Mouse (Mus musculus) kidney, embryonic 16.5 days (tissue): Measurements from ENCODE around the gene Cryga. TPM values are rescaled to one million over a fixed set of nuclear protein-coding genes. Genes with fewer than 3 reads are reported as not detected.
A peak's percentile ranks its signal among the peaks of the same experiment; 100 is the strongest.

ENCODE experiments used
- ATAC-seq: fragments of 200-750 bp; cut with Nextera tagmentation; 2 replicates; pipeline ENCODE4 v1.8.0; 2017; ENCODE audit warnings: moderate TSS enrichment; ENCODE audit not compliant: low FRiP score, low TSS enrichment
- H3K27ac ChIP-seq: fragments of 300-500 bp; sonication (generic); 2 replicates; pipeline ENCODE4 v1.5.1; 2014; ENCODE audit warnings: low read length
- H3K27me3 ChIP-seq: fragments of 300-500 bp; sonication (generic); 2 replicates; pipeline ENCODE4 v1.6.1; 2014; ENCODE audit warnings: low read length, control low read depth, mixed read lengths; ENCODE audit not compliant: insufficient read depth
- H3K36me3 ChIP-seq: fragments of 300-500 bp; sonication (generic); 2 replicates; pipeline ENCODE4 v1.6.1; 2014; ENCODE audit warnings: low read length, control low read depth, mixed read lengths; ENCODE audit not compliant: insufficient read depth
- H3K4me1 ChIP-seq: fragments of 300-500 bp; sonication (generic); 2 replicates; pipeline ENCODE4 v1.6.1; 2014; ENCODE audit warnings: low read length, control low read depth, mixed read lengths; ENCODE audit not compliant: insufficient read depth
- H3K4me2 ChIP-seq: fragments of 300-500 bp; sonication (generic); replicated peaks from 2 replicates; pipeline ENCODE4 v1.6.1; 2014; ENCODE audit warnings: low read depth, low read length
- H3K4me3 ChIP-seq: fragments of 300-500 bp; sonication (generic); 2 replicates; pipeline ENCODE4 v1.5.1; 2014; ENCODE audit warnings: mild to moderate bottlenecking, low read length
- H3K9ac ChIP-seq: fragments of 300-500 bp; sonication (generic); replicated peaks from 2 replicates; pipeline ENCODE4 v1.6.1; 2014; ENCODE audit warnings: low read length
- H3K9me3 ChIP-seq: fragments of 300-500 bp; sonication (generic); 2 replicates; pipeline ENCODE4 v1.6.1; 2016; ENCODE audit warnings: low read length, control low read depth
- WGBS: fragments of 180-500 bp; shearing (Covaris S2); extraction: QIAGEN DNeasy Blood & Tissue Kit; methylation state at CpG from one replicate; pipeline ENCODE4 v1.1.7; 2014; 5-methylcytosine and 5-hydroxymethylcytosine counted together
- polyA plus RNA-seq: library from polyadenylated mRNA; unstranded; fragments of >200 nt; fragmentation: Nextera tagmentation; extraction: Ambion mirVana; gene quantifications from 2 replicates; pipeline ENCODE4 v1.2.1, GENCODE M21; 2015

Cryga gene
- polyA plus RNA-seq = not detected in 2 replicates

DNA sequence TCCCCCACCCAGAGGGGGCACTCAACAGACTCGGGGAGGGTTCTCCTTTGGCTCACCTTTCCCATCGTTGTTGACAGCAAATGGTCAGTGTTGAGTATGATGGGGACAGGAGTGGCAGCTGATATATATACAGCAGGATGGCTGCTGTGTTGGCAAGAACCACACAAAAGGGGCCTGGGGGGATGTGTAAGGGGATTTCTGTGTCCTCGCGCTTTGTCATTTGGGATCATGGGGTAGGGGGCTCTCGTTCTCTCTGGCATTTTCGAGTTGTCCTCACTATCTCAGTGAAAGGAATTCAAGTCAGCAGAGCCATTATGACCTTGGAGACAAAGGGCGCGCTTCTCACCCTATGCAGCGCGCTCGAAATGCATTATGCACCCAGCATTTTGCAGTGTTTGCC, at the start of gene Cryga:
Gene Cryga (minus strand): TSS at position 101 of the 400 bp plus-strand sequence.
- Histone ChIP-seq H3K4me3 (no peak within 1 kb of the TSS), H3K4me2 (no peak within 1 kb of the TSS), H3K9me3 (no peaks in the 10 kb centered on the region), H3K36me3 (no peaks in the 10 kb centered on the region), H3K27ac (no peak within 1 kb of the TSS), H3K27me3 (no peaks in the 10 kb centered on the region), H3K4me1 (no peaks in the 10 kb centered on the region), H3K9ac (no peak within 1 kb of the TSS)
- ATAC-seq = no peak
- 90% methylated on average over 11 of the region's 11 CpGs for WGBS

DNA sequence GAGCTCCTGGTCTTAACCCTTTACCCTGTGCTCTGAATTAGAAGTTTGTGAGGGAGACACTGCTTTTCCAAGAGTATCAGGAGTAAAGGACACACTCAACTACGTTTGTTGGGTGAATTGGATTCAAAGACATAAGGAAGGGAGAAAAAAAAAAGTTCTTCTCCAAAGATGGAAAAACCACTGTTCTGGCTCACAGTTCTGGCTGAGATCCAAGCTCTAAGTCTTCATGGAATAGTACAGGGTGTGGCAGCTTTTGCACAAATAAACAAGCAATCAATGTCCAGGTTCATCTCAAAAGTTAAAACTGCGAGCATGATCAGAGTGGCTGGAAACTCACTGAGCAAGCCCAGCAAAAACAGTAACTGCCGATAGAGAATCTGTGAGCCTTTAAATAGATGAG, 44.8 kb upstream of the Cryga start:
- Histone ChIP-seq H3K27ac (no peak overlapping the region), H3K36me3 (no peaks in the 10 kb centered on the region), H3K27me3 (no peaks in the 10 kb centered on the region), H3K4me2 (no peak overlapping the region), H3K4me1 (no peaks in the 10 kb centered on the region), H3K9me3 (no peaks in the 10 kb centered on the region), H3K9ac (no peak overlapping the region), H3K4me3 (no peak overlapping the region)
- ATAC-seq = no peak
- WGBS = 67% methylated on average over 3 of the region's 3 CpGs

DNA sequence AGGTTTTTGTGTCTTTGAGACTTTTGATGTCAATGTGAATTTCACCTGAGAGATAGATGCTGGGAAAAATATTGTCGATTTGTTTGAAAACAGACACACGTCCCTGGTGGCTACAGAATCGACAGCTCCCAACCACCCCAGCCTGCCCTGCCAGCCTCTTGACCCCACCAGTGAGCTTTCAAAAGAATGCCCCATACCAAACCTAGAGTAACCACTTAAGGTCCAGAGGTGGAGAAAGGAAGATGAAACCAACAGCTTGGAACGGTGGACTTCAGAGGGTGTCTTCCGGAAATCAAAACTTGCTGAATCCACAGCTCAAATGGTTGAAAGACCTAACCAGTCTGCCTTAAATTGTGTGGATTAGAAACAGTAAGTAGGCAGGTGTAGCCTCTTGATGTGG, 44.2 kb upstream of the Cryga start:
- H3K27ac ChIP-seq = no peak overlapping the region
- H3K9ac ChIP-seq = no peak overlapping the region
- H3K36me3 ChIP-seq = no peaks in the 10 kb centered on the region
- H3K4me2 ChIP-seq = no peak overlapping the region
- WGBS = 91% methylated on average over 5 of the region's 5 CpGs
- ATAC-seq = no peak
- peaks cover under 1% of the 10 kb centered on the region for H3K9me3 ChIP-seq
- H3K4me3 ChIP-seq = no peak overlapping the region
- no peaks in the 10 kb centered on the region for H3K4me1 ChIP-seq
- H3K27me3 ChIP-seq = no peaks in the 10 kb centered on the region

GRCm38 (mm10) chr1:65146601-65147000, 43.4 kb upstream of the Cryga start:
- no peak for ATAC-seq
- Histone ChIP-seq H3K4me1 (no peaks in the 10 kb centered on the region), H3K36me3 (no peaks in the 10 kb centered on the region), H3K4me2 (no peak overlapping the region), H3K9me3 (peaks cover 5% of the 10 kb centered on the region), H3K27ac (no peak overlapping the region), H3K27me3 (no peaks in the 10 kb centered on the region), H3K4me3 (no peak overlapping the region), H3K9ac (no peak overlapping the region)
- WGBS = 57% methylated on average over 2 of the region's 2 CpGs

DNA sequence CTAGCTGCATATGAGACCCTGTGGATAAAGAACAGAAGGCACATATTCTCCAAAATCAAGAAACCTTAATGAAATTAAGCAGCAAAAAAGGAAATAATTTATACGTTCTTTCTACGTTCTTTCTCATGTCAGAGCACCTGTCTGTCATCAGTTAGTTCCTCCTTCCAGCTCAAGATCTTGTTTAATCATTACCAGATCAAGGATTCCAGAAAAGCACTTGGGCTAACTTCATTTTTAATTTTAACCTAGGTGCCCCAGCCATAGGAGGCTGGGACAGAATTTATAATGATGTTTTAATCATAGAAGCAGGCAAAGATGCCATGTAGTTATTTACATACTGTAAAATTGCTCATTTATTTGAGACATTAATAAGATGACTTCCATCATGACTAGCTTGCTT, 41.6 kb upstream of the Cryga start:
- Histone ChIP-seq H3K4me2 (no peak overlapping the region), H3K27me3 (no peaks in the 10 kb centered on the region), H3K9me3 (peaks cover 5% of the 10 kb centered on the region), H3K9ac (no peak overlapping the region), H3K4me3 (no peak overlapping the region), H3K27ac (no peak overlapping the region), H3K36me3 (no peaks in the 10 kb centered on the region), H3K4me1 (no peaks in the 10 kb centered on the region)
- 67% methylated on average over 2 of the region's 2 CpGs for whole genome bisulfite sequencing
- no peak for ATAC-seq

DNA sequence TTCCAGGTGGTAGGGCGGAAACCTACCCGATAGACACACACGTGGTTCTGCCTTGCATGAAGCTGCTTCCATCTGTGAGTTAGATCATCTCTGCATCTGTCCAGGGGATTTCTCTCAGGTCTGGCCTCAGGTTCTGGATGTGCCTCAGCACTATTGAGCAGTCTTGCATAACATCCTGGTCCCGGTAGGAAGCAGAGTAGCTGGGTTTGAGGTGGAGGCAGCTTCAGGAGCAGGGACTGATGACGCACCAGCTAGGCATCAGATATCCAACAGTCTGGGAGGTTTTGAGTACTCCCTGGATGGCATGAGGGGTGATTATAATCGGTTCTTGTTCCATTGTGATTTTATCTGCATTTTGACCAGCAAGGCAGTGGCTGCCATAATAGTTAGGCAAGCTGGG, 34.4 kb upstream of the Cryga start:
- ATAC-seq = no peak
- no peak overlapping the region for H3K4me2 ChIP-seq
- no peak overlapping the region for H3K27ac ChIP-seq
- H3K27me3 ChIP-seq = no peaks in the 10 kb centered on the region
- no peak overlapping the region for H3K9ac ChIP-seq
- H3K9me3 ChIP-seq = peaks cover 5% of the 10 kb centered on the region
- no peaks in the 10 kb centered on the region for H3K4me1 ChIP-seq
- 65% methylated on average over 6 of the region's 6 CpGs for WGBS
- no peak overlapping the region for H3K4me3 ChIP-seq
- H3K36me3 ChIP-seq = no peaks in the 10 kb centered on the region

- ATAC-seq = no peak
- Histone ChIP-seq H3K9me3 (no peaks in the 10 kb centered on the region), H3K4me3 (no peak overlapping the region), H3K27me3 (no peaks in the 10 kb centered on the region), H3K36me3 (no peaks in the 10 kb centered on the region), H3K4me1 (peaks cover 3% of the 10 kb centered on the region; the same call in 1 of the 2 replicates), H3K27ac (no peak overlapping the region), H3K9ac (no peak overlapping the region), H3K4me2 (no peak overlapping the region)
- WGBS = 93% methylated on average over 1 of the region's 1 CpGs
Observed at GRCm38 (mm10) chr1:65132833-65133232, 29.7 kb upstream of the Cryga start.

- ATAC-seq = no peak
- no peak overlapping the region for H3K9ac ChIP-seq
- no peak overlapping the region for H3K4me3 ChIP-seq
- WGBS = 93% methylated on average over 1 of the region's 1 CpGs
- H3K4me2 ChIP-seq = no peak overlapping the region
- H3K9me3 ChIP-seq = no peaks in the 10 kb centered on the region
- no peaks in the 10 kb centered on the region for H3K36me3 ChIP-seq
- no peak overlapping the region for H3K27ac ChIP-seq
- H3K4me1 ChIP-seq = peaks cover 3% of the 10 kb centered on the region; the same call in 1 of the 2 replicates
- H3K27me3 ChIP-seq = no peaks in the 10 kb centered on the region
Observed at GRCm38 (mm10) chr1:65131671-65132070, 28.5 kb upstream of the Cryga start.

DNA sequence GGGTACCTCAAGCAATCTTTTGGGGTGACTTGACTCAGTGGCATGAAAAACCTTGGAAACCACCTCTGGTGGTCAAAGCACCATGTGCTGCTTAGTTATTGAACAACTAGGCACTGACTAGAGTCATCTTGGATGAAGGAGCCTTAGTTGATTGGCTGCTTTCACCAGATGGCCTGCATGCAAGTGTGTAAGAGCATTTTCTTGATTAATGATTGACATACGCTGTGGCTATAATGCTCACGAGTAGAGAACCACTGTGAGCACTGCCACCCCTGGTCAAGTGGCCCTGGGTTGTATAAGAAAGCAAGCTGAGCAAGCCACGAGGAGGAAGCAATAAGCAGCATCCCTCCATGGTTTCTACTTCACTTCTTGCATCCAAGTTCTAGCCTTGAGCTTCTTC, 27.1 kb upstream of the Cryga start:
- Histone ChIP-seq H3K9ac (no peak overlapping the region), H3K27ac (peak overlapping the region; percentile 26; the same call in 1 of the 2 replicates), H3K4me2 (no peak overlapping the region), H3K36me3 (no peaks in the 10 kb centered on the region), H3K27me3 (no peaks in the 10 kb centered on the region), H3K9me3 (no peaks in the 10 kb centered on the region), H3K4me1 (peaks cover 3% of the 10 kb centered on the region; the same call in 1 of the 2 replicates), H3K4me3 (no peak overlapping the region)
- WGBS = 72% methylated on average over 3 of the region's 3 CpGs
- ATAC-seq = peak; percentile 79; the same call in 1 of the 2 replicates

DNA sequence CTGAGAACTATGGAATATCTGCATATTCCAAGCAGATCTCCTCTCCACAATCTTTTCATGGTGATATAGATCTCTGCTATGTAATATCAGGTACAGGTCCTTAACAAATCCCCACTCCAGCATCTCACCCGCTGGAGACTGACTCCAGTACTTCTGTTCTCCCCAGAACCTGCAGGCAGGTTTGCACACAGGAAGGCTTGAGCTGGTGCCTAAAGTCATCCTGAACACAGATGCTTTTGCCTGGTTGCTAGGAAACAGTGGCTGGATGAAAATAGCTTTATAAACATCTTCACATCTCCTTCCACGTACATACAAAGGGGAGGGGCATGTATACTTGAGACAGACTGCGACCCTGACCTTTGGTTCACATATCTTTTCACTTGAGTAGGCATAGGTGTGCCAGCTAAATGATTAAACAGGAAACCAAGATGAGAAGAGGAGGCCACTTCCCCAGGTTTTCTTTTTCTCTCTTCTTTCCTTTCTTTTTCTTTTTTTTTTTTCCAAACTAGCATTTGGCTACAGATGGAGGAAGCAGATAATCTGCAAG, 26.5 kb upstream of the Cryga start:
- no peak overlapping the region for H3K9ac ChIP-seq
- WGBS = 63% methylated on average over 3 of the region's 3 CpGs
- no peaks in the 10 kb centered on the region for H3K27me3 ChIP-seq
- no peak overlapping the region for H3K4me3 ChIP-seq
- peak overlapping the region; percentile 26; the same call in 1 of the 2 replicates for H3K27ac ChIP-seq
- peaks cover 3% of the 10 kb centered on the region; the same call in 1 of the 2 replicates for H3K4me1 ChIP-seq
- H3K36me3 ChIP-seq = no peaks in the 10 kb centered on the region
- no peak overlapping the region for H3K4me2 ChIP-seq
- 0 out of 2 replicates have a peak, but pooled peaks have one; percentile 23 for ATAC-seq
- H3K9me3 ChIP-seq = no peaks in the 10 kb centered on the region
